Mouse (Mus musculus) lung, postnatal 36 days (tissue): Measurements from ENCODE around the gene Ctr9.
A peak's percentile ranks its signal among the peaks of the same experiment; 100 is the strongest.

ENCODE experiments used
- DNase-seq: peaks from one replicate; pipeline ENCODE4 v3.0.0; 2022; ENCODE audit warnings: mixed read lengths

Ctr9 gene

DNA sequence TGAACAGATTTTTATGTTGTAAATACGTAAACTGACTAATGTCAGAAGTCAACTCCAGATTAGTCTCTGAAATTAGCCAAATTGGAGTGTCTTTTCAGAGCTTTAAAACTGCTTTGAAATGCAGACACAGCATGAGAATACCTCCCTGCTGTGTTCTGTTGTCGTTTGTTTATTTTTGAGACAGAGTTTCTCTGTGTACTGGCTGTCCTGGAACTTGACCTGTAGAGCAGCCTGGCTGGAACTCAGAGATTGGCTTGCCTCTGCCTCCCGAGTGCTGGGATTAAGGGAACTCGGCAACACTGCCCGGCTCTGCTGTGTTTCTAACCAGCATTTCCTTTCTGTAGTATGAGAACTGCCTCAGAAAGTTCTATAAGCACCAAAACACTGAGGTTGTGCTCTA lies 20.2 kb downstream of the Ctr9 start:
- DNase-seq, result no peak

DNA sequence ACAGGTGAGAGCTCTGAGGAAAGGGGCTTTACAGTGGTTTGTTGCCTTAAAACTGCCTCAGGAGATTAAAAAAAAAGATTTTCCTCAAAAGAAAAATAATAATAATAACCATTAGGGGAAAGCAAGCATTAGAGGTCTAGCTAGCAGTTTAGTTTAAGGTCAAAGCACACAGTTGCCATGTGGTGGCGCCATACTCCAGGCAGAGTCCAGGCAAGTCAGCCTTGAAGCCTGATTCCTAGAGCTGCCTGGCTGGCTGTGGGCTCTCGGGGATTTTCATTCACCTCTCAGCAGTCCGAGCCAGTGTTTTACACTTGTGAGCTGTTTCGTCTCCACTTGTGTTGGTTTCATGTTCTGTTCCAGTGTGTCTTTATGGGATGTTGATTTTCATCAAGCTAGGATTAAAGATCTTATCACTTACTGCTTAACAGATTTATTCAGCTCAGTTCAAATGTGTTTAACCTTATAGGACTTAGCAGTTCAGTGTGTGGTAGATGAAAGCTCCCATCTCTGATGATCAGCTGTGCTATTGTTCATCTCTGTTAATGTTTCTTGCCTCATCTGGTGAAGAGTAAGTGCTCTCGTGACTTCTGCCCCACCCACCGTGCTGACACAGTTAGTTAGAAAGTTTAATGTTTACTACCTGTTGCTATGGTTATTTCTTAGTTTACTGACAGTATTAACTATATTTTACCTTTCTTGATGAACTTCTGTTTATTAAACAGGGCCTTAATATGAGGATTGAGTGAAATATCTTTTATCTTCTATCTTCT lies 21.1 kb downstream of the Ctr9 start:
- DNase-seq, result peak; percentile 74

DNA sequence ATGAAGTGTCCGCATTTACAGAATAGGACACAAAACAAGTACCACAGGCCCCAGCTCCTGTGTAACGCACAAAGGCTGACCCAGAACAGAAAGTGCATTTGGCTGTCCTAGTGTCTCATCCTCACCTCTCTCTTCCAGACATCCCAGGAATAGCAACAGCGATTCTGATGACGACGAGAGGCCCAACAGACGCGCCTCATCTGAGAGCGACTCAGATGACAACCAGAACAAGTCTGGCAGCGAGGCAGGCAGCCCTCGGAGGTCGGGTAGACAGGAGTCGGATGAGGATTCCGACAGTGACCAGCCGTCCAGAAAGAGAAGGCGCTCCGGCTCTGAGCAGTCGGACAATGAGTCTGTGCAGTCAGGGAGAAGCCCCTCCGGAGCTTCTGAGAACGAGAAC lies 26.5 kb downstream of the Ctr9 start:
- peak; percentile 6 for DNase-seq

- no peak for DNase-seq
Measured at GRCm38 (mm10) chr7:111055984-111056657, 27.4 kb downstream of the Ctr9 start.

DNA sequence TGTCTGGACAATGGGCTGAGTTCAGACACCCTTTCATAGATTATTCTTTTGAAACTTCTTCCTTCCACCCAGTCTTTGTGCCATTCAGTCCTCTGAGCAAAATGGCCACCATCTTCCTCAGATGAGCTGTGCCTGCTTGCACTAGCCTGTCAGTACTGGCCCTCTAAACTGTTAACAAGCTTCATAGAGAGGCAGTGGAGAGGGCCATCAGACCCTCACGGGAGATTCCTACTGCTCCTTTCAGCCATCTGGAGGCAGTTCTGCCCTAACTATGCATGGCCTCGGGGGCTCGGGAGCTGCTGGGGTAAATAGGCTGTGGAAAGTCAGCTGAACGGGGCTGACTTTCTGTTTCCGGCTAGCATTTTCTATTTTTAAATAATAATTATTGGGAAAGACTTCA lies 30.8 kb downstream of the Ctr9 start:
- no peak for DNase-seq

DNA sequence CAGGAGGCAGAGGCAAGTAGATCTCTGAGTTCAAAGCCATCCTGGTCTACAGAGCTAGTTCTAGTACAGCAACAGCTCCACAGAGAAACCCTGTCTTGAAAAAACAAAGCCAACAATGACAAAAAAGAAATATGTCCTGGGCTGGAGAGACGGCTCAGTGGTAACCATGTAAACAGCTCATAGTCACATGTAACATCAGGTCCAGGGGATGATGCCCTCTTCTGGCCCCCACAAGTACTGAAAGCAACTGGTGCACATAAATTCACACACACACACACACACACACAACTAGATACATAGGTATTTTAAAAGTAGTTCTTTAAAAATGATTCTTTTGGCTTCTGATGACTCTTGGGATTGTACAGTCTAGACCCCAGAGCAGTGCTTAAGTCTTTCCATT lies 34.2 kb downstream of the Ctr9 start:
- no peak for DNase-seq

- no peak for DNase-seq
Measured at GRCm38 (mm10) chr7:111068181-111068580, 39.4 kb downstream of the Ctr9 start.

DNA sequence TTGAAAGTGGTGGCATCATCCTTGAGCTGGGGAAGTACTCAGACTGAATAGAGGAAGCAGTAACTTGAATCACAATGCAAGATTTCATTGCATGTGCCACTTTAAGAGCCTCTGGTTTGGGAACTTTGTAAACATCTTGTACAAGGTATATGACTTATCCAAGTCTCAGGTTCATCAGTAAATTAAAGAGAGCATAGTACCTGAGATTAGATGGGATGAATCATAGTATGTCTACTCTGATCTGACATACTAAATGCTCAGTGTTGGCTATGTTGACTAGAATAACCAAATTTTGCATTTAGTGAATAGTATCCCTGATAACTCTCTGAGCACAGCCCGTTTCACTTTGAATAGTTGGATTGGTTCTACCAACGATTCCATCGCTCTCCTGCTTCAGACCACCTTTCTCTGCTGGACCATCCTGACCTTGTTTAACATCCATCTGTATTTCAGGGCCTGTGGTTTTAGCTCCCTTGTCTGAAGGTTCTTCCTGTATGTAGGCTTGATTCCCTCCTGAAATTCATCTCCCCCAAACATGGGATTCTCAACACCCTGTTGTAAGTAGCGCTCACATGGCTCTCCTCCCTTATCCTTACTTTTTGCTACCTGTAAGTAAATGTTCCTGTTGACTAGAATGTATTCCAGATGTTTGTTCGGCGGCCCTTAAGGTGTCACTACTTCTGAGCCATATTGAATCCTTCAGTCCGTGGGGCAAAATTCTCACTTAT lies 40.9 kb downstream of the Ctr9 start:
- no peak for DNase-seq

DNA sequence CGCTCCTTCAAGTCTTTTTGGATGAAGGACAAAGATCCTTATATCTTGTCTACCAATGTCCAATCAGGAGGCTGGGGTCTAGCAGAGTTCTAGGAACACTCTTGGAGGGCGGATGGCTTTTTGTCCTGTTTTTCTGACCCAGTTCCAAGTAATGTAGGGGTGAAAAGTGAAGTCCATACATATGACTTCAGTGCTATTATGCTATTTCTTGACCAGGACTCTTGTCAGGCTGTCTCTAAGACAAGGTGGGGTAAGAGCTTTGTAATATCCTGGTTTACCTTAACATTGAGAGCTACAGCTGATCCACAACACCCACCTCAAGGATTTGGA lies 41.4 kb downstream of the Ctr9 start:
- no peak for DNase-seq

- DNase-seq, result no peak
Measured at GRCm38 (mm10) chr7:111072410-111072809, 43.7 kb downstream of the Ctr9 start.

DNA sequence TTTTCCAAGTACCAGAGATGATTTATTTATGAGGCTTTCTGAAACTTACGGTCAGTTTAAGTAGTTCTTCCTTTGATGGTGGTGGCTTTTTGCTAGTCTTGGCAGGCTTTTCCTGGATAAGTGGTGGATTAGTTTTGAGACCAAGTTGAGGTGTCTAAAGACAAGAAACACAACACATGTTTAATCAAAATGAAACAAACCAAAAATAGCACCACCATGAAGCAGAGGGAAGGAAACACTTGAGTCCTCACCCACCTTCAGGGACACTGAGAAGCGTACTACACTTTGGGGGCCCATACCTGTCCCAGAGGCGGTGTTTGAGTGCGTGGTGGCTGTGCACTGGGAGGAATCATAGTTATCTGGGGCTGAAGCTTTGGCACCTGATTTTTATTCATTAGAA lies 46.5 kb downstream of the Ctr9 start:
- no peak for DNase-seq

DNA sequence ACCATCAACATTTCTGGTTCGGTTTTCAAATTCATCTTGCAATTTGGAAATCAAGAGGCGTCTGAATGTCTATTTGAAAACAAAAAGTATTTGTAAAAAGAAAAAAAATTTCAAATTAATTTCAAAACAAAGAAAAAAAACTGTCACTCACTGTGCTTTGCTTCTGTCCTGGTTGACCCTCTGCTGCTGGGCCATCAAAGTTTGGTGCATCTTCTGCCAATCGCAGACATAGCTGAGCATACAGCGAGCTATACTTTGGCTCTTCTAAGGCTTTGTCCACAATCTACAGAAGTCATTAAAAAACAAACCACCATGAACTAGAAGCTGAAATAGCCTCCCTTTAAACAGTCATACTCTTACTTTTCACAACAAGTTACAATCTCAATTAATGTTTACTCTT lies 49.5 kb downstream of the Ctr9 start:
- no peak for DNase-seq

- no peak for DNase-seq
Measured at GRCm38 (mm10) chr7:111080026-111080425, 51.3 kb downstream of the Ctr9 start.

GRCm38 (mm10) chr7:111080876-111081275 lies 52.1 kb downstream of the Ctr9 start:
- DNase-seq, result no peak

DNA sequence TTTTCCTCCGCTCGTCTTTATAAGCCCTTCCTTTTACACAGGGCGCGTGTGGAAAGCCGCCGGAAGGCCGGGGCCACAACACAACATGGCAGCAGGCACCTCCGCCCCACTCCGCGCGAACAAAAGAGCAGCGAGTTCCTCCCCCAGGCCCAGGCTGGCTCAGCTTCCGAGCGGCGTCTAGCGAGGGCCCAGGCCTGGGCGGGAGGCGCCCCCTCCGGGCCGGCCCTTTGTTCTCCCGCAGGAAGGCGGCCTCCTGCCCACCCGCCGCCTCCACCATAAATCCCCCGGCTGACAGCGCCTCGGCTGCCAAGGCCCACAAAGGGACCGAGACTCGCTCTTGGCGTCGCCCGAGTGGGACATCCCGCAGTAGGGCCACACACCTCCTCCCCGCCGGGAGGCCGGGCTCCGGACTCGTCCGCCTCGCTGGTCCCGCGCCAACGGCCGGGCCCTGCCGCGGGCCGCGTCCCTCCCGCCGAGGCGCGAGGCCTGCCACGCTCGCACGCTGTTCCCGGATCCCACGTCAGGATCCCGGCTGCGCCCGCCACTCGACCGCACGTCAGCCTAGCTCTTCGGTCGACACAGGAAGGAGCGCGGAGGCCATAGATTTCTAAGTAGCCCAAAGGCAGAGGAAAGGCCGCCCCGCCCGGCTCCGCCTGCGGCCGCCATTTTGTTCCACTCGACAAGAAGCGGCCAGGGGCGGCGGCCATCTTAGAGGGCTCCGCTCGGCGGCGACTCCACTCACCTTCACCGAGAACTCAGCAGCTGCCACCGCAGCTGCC lies 53.5 kb downstream of the Ctr9 start:
- DNase-seq, result peak; percentile 92

DNA sequence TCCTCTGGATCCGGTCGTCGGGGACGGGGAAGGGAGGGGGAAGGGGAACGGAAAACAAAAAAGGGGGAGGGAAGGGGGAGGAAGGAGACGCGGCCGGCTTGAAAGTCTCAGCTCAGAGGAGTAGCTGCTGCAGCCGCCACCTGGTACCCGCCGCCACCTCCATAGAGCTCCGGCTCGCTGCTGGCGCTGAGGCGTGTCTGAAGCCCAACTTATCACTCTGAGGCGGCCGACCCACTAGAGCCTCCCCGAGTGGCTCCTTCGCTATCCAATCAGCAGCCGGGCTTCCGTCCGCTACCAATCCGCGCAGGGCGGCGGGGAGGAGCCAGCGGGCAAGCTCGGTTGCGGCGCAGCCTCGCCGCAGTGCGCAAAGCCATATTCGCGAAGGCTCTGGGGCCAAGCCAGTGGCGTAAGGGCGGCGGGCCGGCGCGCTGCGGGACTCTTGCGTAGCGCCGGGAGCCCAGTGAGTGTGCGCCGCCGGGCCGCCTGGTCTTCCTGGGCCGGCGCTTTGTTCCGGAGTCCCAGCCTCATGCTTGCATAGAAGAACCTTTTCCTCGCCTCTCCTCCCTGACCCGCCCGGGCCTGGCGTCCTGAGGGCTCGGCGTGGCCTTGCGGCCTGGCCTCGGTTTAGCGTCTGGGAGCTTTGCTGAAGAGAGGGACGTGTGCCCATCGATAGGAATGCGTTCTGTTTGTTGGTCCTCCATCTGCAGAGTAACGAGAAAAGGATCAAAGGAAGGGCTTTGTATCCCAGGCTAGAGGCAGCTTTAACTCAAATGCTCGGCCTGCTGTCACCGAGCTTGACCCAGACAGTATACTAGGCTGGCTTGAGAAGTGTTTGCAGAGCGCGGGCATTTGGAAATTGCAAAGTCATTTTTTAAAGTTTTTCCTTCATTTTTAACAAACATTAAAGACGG lies 54.3 kb downstream of the Ctr9 start, which contains the start of gene Eif4g2:
Eif4g2 (minus strand) TSS at position 209 of the 911 bp plus-strand sequence.
- DNase-seq, result peak; percentile 99

DNA sequence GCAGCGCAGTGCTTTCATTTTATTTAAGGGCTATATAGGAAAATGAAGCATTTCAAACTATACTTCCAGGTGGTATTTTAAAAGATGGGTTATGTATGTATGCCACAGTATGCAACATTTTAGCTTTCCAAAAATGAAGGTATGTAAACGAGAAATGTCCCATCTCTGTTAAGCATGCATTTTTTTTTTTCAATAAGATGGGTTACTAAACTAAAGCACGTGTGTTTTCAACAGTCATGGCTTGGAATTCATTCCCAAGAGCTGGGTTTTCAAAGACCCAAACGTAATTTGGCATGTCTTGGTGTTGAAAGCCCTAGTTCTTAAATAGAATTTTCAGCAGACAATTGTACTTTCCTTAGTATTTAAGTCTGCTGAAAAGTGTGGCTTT lies 55.0 kb downstream of the Ctr9 start:
- DNase-seq, result no peak

GRCm38 (mm10) chr7:111084443-111084842 lies 55.7 kb downstream of the Ctr9 start:
- DNase-seq, result no peak

DNA sequence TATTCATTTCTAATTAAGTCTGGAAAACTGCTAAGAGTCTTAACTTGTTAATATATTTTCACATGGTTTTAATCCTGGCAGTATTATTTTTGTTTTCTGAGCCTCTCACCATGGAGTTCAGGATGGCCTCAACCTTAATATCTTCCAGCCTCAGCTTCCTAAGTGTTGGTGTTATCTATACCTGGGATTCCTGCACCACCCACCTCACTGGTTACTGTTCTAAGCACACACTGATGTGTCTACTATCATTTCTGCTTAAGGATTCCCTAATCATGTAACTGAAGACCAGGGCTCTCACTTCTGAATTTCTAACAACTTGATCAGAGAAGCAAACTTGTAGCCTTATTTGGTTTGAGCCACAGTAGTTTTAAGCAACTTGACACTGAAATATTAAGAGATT lies 56.4 kb downstream of the Ctr9 start:
- no peak for DNase-seq

GRCm38 (mm10) chr7:111095169-111095568 lies 66.4 kb downstream of the Ctr9 start:
- no peak for DNase-seq

DNA sequence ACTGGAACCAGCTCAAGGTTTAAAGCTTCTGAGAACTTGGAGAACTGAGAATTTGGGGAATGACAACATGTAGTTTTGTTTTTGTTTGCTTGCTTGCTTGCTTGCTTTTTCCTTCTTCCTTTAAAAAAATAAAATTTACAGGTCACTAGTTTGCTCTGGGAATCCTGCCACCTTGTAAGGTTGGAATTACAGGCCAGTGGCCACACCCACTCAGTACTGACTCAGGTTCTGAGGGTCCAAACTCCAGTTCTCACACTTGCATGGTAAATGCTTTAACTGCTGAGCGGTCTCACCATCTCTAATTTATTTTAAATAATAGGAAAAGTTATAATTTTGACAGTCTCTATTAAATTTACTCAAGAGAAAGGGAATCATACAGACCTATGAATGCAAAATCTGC lies 69.4 kb downstream of the Ctr9 start:
- DNase-seq, result no peak
